Mouse (Mus musculus): ENCODE results near the gene Ncbp1. TPM values are rescaled to one million over a fixed set of nuclear protein-coding genes. Genes with fewer than 3 reads are reported as not detected.
A peak's percentile ranks its signal among the peaks of the same experiment; 100 is the strongest.

Gene Ncbp1
- polyA plus RNA-seq, 1 experiment from 2014 or later = 27.0 TPM

- peak; percentile 51 for ATAC-seq (ENCODE audit: low FRiP score, low TSS enrichment)
- H3K4me3 ChIP-seq (ENCODE audit: low read depth, low read length) = peak overlapping the region; percentile 86
- H3K4me1 ChIP-seq (replicated peaks; ENCODE audit: control insufficient read depth, insufficient read depth) = peaks cover 3% of the 10 kb centered on the region; the same call in 1 of the 2 replicates
- peaks cover 5% of the 10 kb centered on the region; the same call in 1 of the 2 replicates for H3K36me3 ChIP-seq (ENCODE audit: control insufficient read depth, insufficient read depth, low read length)
- peak; percentile 29 for DNase-seq (ENCODE audit: low spot score)
- no peaks in the 10 kb centered on the region for H3K9me3 ChIP-seq (ENCODE audit: control insufficient read depth, low read length)
- H3K27ac ChIP-seq (replicated peaks) = peak overlapping the region; percentile 98
- no peaks in the 10 kb centered on the region for H3K27me3 ChIP-seq (ENCODE audit: control insufficient read depth, insufficient read depth, low read length)
- peak overlapping the region; percentile 84 for H3K4me2 ChIP-seq (replicated peaks; ENCODE audit: low read depth)
- peak overlapping the region; percentile 93 for H3K9ac ChIP-seq (ENCODE audit: low read length)
- WGBS = 2% methylated on average over 17 of the region's 17 CpGs
- TF ChIP-seq CTCF (IDR thresholded peaks at IDR 0.05; ENCODE audit: low read depth) (no peak), EP300 (optimal IDR thresholded peaks at IDR 0.05) (no peak)
Observed at GRCm38 (mm10) chr4:46137629-46138286, 655 bp upstream of the Ncbp1 start.

- Histone ChIP-seq H3K9ac (ENCODE audit: low read length) (no peak overlapping the region), H3K4me3 (ENCODE audit: low read depth, low read length) (no peak overlapping the region), H3K4me2 (replicated peaks; ENCODE audit: low read depth) (no peak overlapping the region), H3K4me1 (replicated peaks; ENCODE audit: control insufficient read depth, insufficient read depth) (peaks cover 3% of the 10 kb centered on the region; the same call in 1 of the 2 replicates), H3K27me3 (ENCODE audit: control insufficient read depth, insufficient read depth, low read length) (no peaks in the 10 kb centered on the region), H3K9me3 (ENCODE audit: control insufficient read depth, low read length) (no peaks in the 10 kb centered on the region), H3K27ac (replicated peaks) (no peak overlapping the region), H3K36me3 (ENCODE audit: control insufficient read depth, insufficient read depth, low read length) (no peaks in the 10 kb centered on the region; the same call in 1 of the 2 replicates)
- WGBS = 69% methylated on average over 3 of the region's 3 CpGs
- no peak for TF ChIP-seq EP300 (optimal IDR thresholded peaks at IDR 0.05)
- TF ChIP-seq CTCF (IDR thresholded peaks at IDR 0.05; ENCODE audit: low read depth) = peak; percentile 56
- DNase-seq (ENCODE audit: low spot score) (no peak), ATAC-seq (ENCODE audit: low FRiP score, low TSS enrichment) (no peak)
Observed at GRCm38 (mm10) chr4:46144323-46144722, 5.9 kb downstream of the Ncbp1 start.

- no peak for TF ChIP-seq CTCF (IDR thresholded peaks at IDR 0.05; ENCODE audit: low read depth)
- no peak for TF ChIP-seq EP300 (optimal IDR thresholded peaks at IDR 0.05)
- Histone ChIP-seq H3K4me1 (replicated peaks; ENCODE audit: control insufficient read depth, insufficient read depth) (no peaks in the 10 kb centered on the region), H3K4me2 (replicated peaks; ENCODE audit: low read depth) (no peak overlapping the region), H3K9me3 (ENCODE audit: control insufficient read depth, low read length) (no peaks in the 10 kb centered on the region), H3K9ac (ENCODE audit: low read length) (no peak overlapping the region), H3K4me3 (ENCODE audit: low read depth, low read length) (no peak overlapping the region), H3K27me3 (ENCODE audit: control insufficient read depth, insufficient read depth, low read length) (no peaks in the 10 kb centered on the region), H3K27ac (replicated peaks) (no peak overlapping the region), H3K36me3 (ENCODE audit: control insufficient read depth, insufficient read depth, low read length) (peaks cover 2% of the 10 kb centered on the region; the same call in 1 of the 2 replicates)
- ATAC-seq (ENCODE audit: low FRiP score, low TSS enrichment) (no peak), DNase-seq (ENCODE audit: low spot score) (no peak)
- 100% methylated on average over 1 of the region's 1 CpGs for WGBS
Observed at GRCm38 (mm10) chr4:46146881-46147280, 8.5 kb downstream of the Ncbp1 start.

- no peak overlapping the region for H3K4me3 ChIP-seq (ENCODE audit: low read depth, low read length)
- H3K9ac ChIP-seq (ENCODE audit: low read length) = no peak overlapping the region
- no peak overlapping the region for H3K27ac ChIP-seq (replicated peaks)
- no peak overlapping the region for H3K4me2 ChIP-seq (replicated peaks; ENCODE audit: low read depth)
- TF ChIP-seq CTCF (IDR thresholded peaks at IDR 0.05; ENCODE audit: low read depth) = no peak
- ATAC-seq (ENCODE audit: low FRiP score, low TSS enrichment) = no peak
- H3K27me3 ChIP-seq (ENCODE audit: control insufficient read depth, insufficient read depth, low read length) = no peaks in the 10 kb centered on the region
- H3K36me3 ChIP-seq (ENCODE audit: control insufficient read depth, insufficient read depth, low read length) = peaks cover 28% of the 10 kb centered on the region
- no peaks in the 10 kb centered on the region for H3K9me3 ChIP-seq (ENCODE audit: control insufficient read depth, low read length)
- no peaks in the 10 kb centered on the region for H3K4me1 ChIP-seq (replicated peaks; ENCODE audit: control insufficient read depth, insufficient read depth)
- WGBS = 92% methylated on average over 12 of the region's 12 CpGs
- DNase-seq (ENCODE audit: low spot score) = no peak
Observed at GRCm38 (mm10) chr4:46151903-46152544, 13.6 kb downstream of the Ncbp1 start.

- ATAC-seq (ENCODE audit: low FRiP score, low TSS enrichment) (no peak), DNase-seq (ENCODE audit: low spot score) (no peak)
- H3K27me3 ChIP-seq (ENCODE audit: control insufficient read depth, insufficient read depth, low read length) = no peaks in the 10 kb centered on the region
- H3K4me1 ChIP-seq (replicated peaks; ENCODE audit: control insufficient read depth, insufficient read depth) = no peaks in the 10 kb centered on the region
- no peak overlapping the region for H3K9ac ChIP-seq (ENCODE audit: low read length)
- no peak overlapping the region for H3K27ac ChIP-seq (replicated peaks)
- no peak overlapping the region for H3K4me2 ChIP-seq (replicated peaks; ENCODE audit: low read depth)
- peaks cover 19% of the 10 kb centered on the region for H3K36me3 ChIP-seq (ENCODE audit: control insufficient read depth, insufficient read depth, low read length)
- H3K9me3 ChIP-seq (ENCODE audit: control insufficient read depth, low read length) = no peaks in the 10 kb centered on the region
- no peak for TF ChIP-seq CTCF (IDR thresholded peaks at IDR 0.05; ENCODE audit: low read depth)
- TF ChIP-seq EP300 (optimal IDR thresholded peaks at IDR 0.05) = no peak
- 74% methylated on average over 2 of the region's 2 CpGs for WGBS
- H3K4me3 ChIP-seq (ENCODE audit: low read depth, low read length) = no peak overlapping the region
Observed at GRCm38 (mm10) chr4:46164027-46164426, 25.6 kb downstream of the Ncbp1 start.

- Histone ChIP-seq H3K27me3 (ENCODE audit: control insufficient read depth, insufficient read depth, low read length) (no peaks in the 10 kb centered on the region), H3K9me3 (ENCODE audit: control insufficient read depth, low read length) (no peaks in the 10 kb centered on the region), H3K4me3 (ENCODE audit: low read depth, low read length) (no peak overlapping the region), H3K36me3 (ENCODE audit: control insufficient read depth, insufficient read depth, low read length) (peaks cover 28% of the 10 kb centered on the region), H3K4me1 (replicated peaks; ENCODE audit: control insufficient read depth, insufficient read depth) (no peaks in the 10 kb centered on the region), H3K9ac (ENCODE audit: low read length) (no peak overlapping the region), H3K27ac (replicated peaks) (no peak overlapping the region), H3K4me2 (replicated peaks; ENCODE audit: low read depth) (no peak overlapping the region)
- no peak for DNase-seq (ENCODE audit: low spot score)
- TF ChIP-seq CTCF (IDR thresholded peaks at IDR 0.05; ENCODE audit: low read depth) (no peak), EP300 (optimal IDR thresholded peaks at IDR 0.05) (no peak)
- WGBS = 87% methylated on average over 5 of the region's 5 CpGs
- ATAC-seq (ENCODE audit: low FRiP score, low TSS enrichment) = no peak
Observed at GRCm38 (mm10) chr4:46165831-46166230, 27.4 kb downstream of the Ncbp1 start.

Measured in stomach, postnatal 0 days (tissue).